10 mouse cellular contexts compared by ENCODE assay signal in the genomic region with DNA sequence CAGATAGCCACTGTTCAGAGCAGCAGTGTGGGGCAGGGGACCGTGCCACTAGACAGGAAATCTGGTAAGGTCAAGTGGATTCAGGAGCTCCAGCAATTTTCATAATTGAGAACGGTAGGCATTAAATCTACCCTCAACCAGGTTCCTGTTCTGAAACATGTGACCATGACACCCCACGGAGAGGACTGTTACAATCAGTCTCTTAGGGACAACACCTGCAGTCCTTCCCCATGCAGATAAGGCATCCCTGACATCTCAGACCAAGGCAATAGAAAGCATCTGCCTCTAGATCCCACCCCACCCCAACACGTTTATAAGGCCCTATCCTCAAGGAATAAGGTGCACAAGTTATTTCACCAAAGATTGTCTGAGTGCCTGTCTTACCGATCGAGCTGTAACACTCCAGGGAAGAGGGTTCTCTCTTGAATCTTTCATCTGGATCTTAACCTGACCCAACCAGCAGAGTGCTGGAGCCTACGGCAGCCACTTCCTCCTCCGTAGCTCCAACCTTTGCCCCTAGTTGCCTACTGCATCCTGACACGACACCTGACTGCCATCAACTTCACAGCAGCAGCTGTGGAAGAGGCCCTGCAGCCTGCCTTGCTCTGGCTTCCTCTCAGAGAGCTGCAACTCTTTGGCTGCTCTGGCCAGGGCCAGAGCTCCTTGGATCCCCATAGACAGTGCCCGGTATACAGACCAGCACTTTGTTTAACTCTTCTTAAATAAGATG. TPM values are rescaled to one million over a fixed set of nuclear protein-coding genes. Genes with fewer than 3 reads are reported as not detected.
DNase-seq lines count a peak whose midpoint lies in the region; ATAC-seq and TF ChIP-seq lines count a peak whose summit lies in the region.
"Had no signal": no experiment of that assay in that cellular context is flagged by ENCODE, and none has a peak within 500 bp of the region (broad histone marks: within the 10 kb centered on the region; RNA-seq: fewer than 3 reads in every experiment).

No protein-coding gene starts in this region.

- H3K27me3 ChIP-seq in forebrain, embryonic 10.5 days (ENCODE audit: poor library complexity, severe bottlenecking): no peaks in the 10 kb centered on the region
- no peaks in the 10 kb centered on the region for H3K27me3 ChIP-seq in forebrain, postnatal 0 days (ENCODE audit: insufficient read depth, low read length)
- no peaks in the 10 kb centered on the region for H3K27me3 ChIP-seq in intestine, embryonic 16.5 days (replicated peaks; ENCODE audit: control insufficient read depth, insufficient read depth, low read length)

- no peaks in the 10 kb centered on the region for H3K36me3 ChIP-seq in forebrain, embryonic 10.5 days (replicated peaks)
- no peaks in the 10 kb centered on the region for H3K36me3 ChIP-seq in forebrain, postnatal 0 days (ENCODE audit: insufficient read depth)
- H3K36me3 ChIP-seq in intestine, embryonic 16.5 days (ENCODE audit: control insufficient read depth, insufficient read depth, low read length): no peaks in the 10 kb centered on the region

- H3K4me1 ChIP-seq in forebrain, embryonic 10.5 days: peaks cover 40% of the 10 kb centered on the region
- peaks cover 5% of the 10 kb centered on the region; the same call in 1 of the 2 replicates for H3K4me1 ChIP-seq in forebrain, postnatal 0 days (ENCODE audit: insufficient read depth)
- peaks cover 49% of the 10 kb centered on the region for H3K4me1 ChIP-seq in intestine, embryonic 16.5 days (ENCODE audit: control insufficient read depth, insufficient read depth, low read length)

- peak overlapping the region; percentile 86 for H3K27ac ChIP-seq in forebrain, embryonic 10.5 days
- H3K27ac ChIP-seq in forebrain, postnatal 0 days (ENCODE audit: low read depth, low read length): no peak overlapping the region
- peak overlapping the region; percentile 90 for H3K27ac ChIP-seq in intestine, embryonic 16.5 days (ENCODE audit: low read length)

- 83% methylated on average over 10 of the region's 10 CpGs for WGBS in forebrain, embryonic 10.5 days
- WGBS in forebrain, postnatal 0 days: 79% methylated on average over 10 of the region's 10 CpGs
- 49% methylated on average over 10 of the region's 10 CpGs for WGBS in intestine, embryonic 16.5 days

- H3K4me2 ChIP-seq in forebrain, postnatal 0 days (ENCODE audit: low read depth): no peak overlapping the region
- H3K4me2 ChIP-seq in intestine, embryonic 16.5 days (ENCODE audit: low read depth, low read length): peak overlapping the region; percentile 23; the same call in 1 of the 2 replicates

- ATAC-seq in forebrain, postnatal 0 days: no peak
- ATAC-seq in intestine, embryonic 16.5 days: peak; percentile 91

- no peak overlapping the region for H3K9ac ChIP-seq in forebrain, postnatal 0 days
- H3K9ac ChIP-seq in intestine, embryonic 16.5 days (ENCODE audit: low read depth, low read length): peak overlapping the region; percentile 46; the same call in 1 of the 2 replicates

- DNase-seq in forebrain, embryonic 10.5 days (ENCODE audit: extremely low spot score, low spot score): no peak
- no peak for DNase-seq in forebrain, postnatal 0 days
- peak; percentile 3 for DNase-seq in T-cell, adult 2 months (ENCODE audit: low spot score)
- peak; percentile 37 for DNase-seq in naive thymus-derived CD4-positive, alpha-beta T cell, adult 2 months (ENCODE audit: low read depth)
- DNase-seq in cerebellum, postnatal 10 days: no peak
- DNase-seq in frontal cortex, postnatal 36 days (ENCODE audit: low spot score in 2 of 2): no peak
- DNase-seq in layer of hippocampus, adult 8-10 months (ENCODE audit: low spot score in 2 of 2): no peak
- DNase-seq: adrenal gland, postnatal 36 days; gastrocnemius, postnatal 25 days had no signal

- no peak overlapping the region for H3K4me3 ChIP-seq in forebrain, embryonic 10.5 days
- no peak overlapping the region for H3K4me3 ChIP-seq in forebrain, postnatal 0 days (ENCODE audit: low read depth, low read length)
- no peak overlapping the region for H3K4me3 ChIP-seq in intestine, embryonic 16.5 days (ENCODE audit: low read length)

- 0 out of 2 replicates have a peak, but pooled peaks cover 3% of the 10 kb centered on the region for H3K9me3 ChIP-seq in forebrain, embryonic 10.5 days
- no peaks in the 10 kb centered on the region for H3K9me3 ChIP-seq in forebrain, postnatal 0 days (ENCODE audit: low read length)
- H3K9me3 ChIP-seq in intestine, embryonic 16.5 days (ENCODE audit: control insufficient read depth, low read length): no peaks in the 10 kb centered on the region

- TF ChIP-seq CTCF in forebrain, postnatal 0 days (IDR thresholded peaks at IDR 0.05; ENCODE audit: low read depth): no peak

RNA-seq across cellular contexts. Expression of a gene that starts 50.2 kb away (rescaled TPM):
- polyA plus RNA-seq in forebrain, embryonic 10.5 days (2016; fragmentation: Nextera tagmentation; extraction: Ambion mirVana): 18.0 TPM in 2 replicates
- total RNA-seq in forebrain, postnatal 0 days (2014; rRNA removed): 72.0 and 80.8 TPM in 2 replicates
- polyA plus RNA-seq in forebrain, postnatal 0 days (2015; fragmentation: Nextera tagmentation; extraction: Ambion mirVana): 37.2 and 44.3 TPM in 2 replicates
- 29.6 and 33.8 TPM in 2 replicates for polyA plus RNA-seq in intestine, embryonic 16.5 days (2015; fragmentation: Nextera tagmentation; extraction: Ambion mirVana)
- total RNA-seq in layer of hippocampus, adult 8-10 months (2022): 100 to 1,000 TPM; 179 to 207 (median 191) TPM

RNA-seq across cellular contexts. Expression of a gene that starts 50.6 kb away (rescaled TPM):
- 1.5 and 1.6 TPM in 2 replicates for polyA plus RNA-seq in forebrain, embryonic 10.5 days (2016; fragmentation: Nextera tagmentation; extraction: Ambion mirVana)
- total RNA-seq in forebrain, postnatal 0 days (2014; rRNA removed): 13.0 and 15.5 TPM in 2 replicates
- 6.9 and 10.0 TPM in 2 replicates for polyA plus RNA-seq in forebrain, postnatal 0 days (2015; fragmentation: Nextera tagmentation; extraction: Ambion mirVana)
- 1.9 and 2.2 TPM in 2 replicates for polyA plus RNA-seq in intestine, embryonic 16.5 days (2015; fragmentation: Nextera tagmentation; extraction: Ambion mirVana)
- total RNA-seq in layer of hippocampus, adult 8-10 months (2022): 1 to 10 TPM; 7.3 to 8.5 (median 7.8) TPM

Comparison
In these comparisons a context has a peak if more than half of its experiments do, and no peak if none do; other contexts are left out.
1. DNase-seq: peak in T-cell, adult 2 months (single experiment) and naive thymus-derived CD4-positive, alpha-beta T cell, adult 2 months (single experiment); none in forebrain, embryonic 10.5 days (single experiment), forebrain, postnatal 0 days (single experiment), cerebellum, postnatal 10 days (0 of 2), frontal cortex, postnatal 36 days (0 of 2) and layer of hippocampus, adult 8-10 months (0 of 2).